Mouse (Mus musculus): ENCODE data around the gene Wdr93.

- no peak for TF ChIP-seq EP300 (IDR thresholded peaks at IDR 0.05; ENCODE audit: low read depth)
- TF ChIP-seq CTCF (IDR thresholded peaks at IDR 0.05; ENCODE audit: low read depth), result no peak; the same call in 1 of the 2 replicates
These were observed 23.0 kb downstream of the Wdr93 start for GRCm38 (mm10) chr7:79765991-79766390.
